Mouse (Mus musculus): ENCODE measurements around the gene Rhpn2.
"Not testable (repeated sequence)": the region's sequence is repeated elsewhere in the genome, so short reads cannot be mapped to it uniquely, and the experiment has no call there.

Gene Rhpn2

DNA sequence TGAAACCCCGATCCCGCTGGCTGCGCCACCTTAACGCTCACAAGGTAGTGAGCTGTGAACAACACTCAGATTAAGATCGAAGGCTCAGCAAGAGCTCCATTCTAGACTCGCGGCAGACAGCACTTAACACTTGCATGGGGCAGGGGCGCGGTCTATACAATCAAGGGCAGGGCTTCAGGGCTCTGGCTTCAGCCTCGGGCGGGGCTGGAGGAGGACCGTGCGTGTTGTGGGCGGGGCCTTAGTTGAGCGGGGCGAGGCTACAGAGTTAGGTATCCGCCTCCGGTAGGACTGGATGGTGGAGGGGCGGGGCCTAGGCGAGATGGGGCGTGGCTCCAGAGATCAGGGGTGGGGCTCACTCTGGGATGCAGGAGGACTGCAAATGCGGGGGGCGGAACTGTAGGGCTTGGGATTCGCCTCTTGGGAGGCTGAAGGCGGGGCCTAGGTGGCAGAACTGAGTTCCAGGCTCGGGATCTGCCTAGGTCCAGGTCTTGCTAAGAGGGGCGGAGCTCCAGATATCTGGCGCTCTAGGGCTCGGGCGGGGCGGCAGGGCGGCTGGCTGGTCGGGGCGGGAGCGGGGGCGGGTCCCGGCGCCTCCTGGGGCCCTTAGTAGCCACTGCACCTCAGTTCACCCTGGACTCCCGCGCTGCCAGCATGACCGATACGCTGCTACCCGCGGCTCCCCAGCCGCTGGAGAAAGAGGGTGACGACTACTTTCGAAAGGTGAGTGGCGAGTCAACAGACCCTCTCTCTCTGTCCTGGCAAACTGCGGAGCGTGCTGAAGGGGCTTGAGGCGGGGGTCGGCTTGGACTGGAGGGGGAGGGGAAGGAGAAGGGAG, at the start of gene Rhpn2:
TSS of gene Rhpn2 (plus strand) at position 479 of the 835 bp plus-strand sequence.
- peak; percentile 99 for DNase-seq (ENCODE audit: low spot score in 2 of 2)

DNA sequence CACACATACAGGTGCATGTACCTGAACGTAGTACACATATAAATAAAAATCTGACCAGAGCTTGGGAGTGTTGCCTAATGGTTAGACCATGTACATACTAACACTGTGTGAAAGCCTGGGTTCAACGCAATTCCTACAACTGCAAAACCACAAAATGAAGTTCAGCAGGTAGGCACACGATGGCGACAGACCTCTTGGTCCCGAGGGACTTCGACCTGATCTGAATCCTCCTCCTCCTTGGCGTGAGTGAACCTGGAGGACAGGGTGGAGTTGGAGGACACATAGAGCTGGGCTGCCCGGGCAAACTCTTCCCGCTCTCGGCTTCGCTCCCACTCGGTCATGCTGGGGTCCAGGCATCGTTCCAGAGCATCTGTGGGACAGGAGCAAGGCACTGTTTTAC, 40.5 kb upstream of the Rhpn2 start:
- no peak for DNase-seq (ENCODE audit: low spot score in 2 of 2)

DNA sequence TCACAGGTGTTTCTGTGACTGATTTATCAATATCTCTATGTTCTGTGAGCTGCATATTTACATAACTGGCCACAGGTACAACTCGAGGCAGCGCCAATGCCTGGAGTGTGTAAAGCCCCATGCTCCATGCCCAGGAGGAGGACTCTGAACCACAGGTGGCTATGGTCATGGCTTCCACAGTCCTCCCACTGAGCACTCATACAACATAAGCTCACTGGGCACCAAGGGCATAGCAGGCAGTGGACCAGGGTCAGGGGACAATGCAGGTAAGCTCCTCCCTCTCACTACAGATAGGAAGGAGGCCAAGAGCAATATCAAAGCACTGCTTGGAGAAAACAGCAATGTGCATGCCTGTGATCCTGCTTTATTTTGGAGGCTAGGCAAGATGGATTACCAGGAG, 38.3 kb upstream of the Rhpn2 start:
- no peak for DNase-seq (ENCODE audit: low spot score in 2 of 2)

DNA sequence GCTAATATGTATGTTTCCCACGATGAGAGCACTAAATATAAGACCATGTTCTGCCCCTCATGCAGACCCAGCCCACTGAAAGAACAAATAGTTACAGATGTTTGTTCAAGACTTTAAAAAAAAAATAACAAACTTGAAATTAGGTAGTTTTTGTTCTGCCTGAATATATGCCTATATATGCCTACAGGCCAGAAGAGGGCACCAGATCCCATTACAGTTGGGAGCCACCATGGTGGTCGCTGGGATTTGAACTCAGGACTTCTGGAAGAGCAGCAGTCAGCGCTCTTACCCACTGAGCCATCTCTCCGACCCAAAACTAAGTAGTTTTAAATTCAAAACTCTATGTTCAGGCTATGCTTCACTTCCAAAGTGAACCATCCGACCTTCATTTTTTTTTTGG, 36.1 kb upstream of the Rhpn2 start:
- DNase-seq (ENCODE audit: low spot score in 2 of 2): no peak

DNA sequence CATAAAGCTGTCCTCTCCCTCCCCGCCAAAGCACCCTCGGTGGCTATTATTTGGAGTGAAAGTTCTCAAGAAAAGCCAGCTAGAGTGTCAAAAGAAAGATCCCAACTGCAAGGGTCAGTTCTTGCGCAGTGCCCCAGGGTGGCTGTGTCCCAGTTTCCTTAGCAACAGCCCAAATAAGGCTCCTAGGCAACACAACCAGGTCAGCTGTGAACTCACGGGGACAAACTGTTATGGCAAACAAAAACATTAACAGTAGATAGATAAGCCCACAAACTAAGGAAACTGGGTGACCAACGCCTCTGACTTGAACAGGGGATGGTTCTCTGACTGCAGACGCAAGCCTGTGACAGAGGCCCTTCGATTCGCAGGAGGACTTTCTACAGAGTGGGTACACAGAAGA, 34.3 kb upstream of the Rhpn2 start:
- peak in 1 of 2 experiments; percentile 23 for DNase-seq (ENCODE audit: low spot score in 2 of 2)

DNA sequence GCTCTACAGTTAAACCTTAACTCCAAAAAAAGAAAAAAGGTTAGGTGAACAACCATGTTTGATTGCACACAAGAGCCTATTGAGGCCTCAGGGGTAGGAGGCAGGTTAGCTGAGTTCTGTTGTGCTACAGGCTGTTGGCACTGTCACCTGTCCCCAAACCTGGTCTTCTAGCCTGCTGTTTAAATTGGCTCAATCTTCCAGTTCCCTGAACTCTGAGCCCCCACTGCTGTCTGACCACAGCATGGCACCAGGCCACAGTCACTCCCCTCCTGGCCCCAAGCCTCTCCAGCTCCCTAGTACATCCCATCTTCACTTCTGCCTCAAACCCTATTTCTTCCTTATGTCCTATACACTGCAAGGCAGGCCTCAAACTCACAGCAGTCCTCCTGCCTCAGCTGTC, 33.2 kb upstream of the Rhpn2 start:
- DNase-seq (ENCODE audit: low spot score in 2 of 2): no peak

DNA sequence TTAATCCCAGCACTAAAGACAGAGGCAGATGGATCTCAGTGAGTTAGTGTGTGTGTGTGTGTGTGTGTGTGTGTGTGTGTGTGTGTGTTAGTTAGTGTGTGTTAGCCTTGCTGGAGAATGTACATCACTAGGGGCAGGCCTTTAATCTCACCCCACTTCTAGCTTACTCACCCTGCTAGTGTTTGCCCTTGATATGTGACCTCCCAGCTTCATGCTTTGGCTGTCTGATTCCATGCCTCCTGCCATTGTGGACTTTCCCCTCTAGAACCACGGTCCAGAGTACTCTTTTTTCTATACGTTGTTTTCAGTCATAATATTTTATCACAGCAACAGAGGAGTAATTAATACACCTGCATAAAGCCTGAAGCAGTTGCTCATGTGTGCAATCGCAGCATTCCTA, 22.8 kb upstream of the Rhpn2 start:
- DNase-seq (ENCODE audit: low spot score in 2 of 2): no peak

DNA sequence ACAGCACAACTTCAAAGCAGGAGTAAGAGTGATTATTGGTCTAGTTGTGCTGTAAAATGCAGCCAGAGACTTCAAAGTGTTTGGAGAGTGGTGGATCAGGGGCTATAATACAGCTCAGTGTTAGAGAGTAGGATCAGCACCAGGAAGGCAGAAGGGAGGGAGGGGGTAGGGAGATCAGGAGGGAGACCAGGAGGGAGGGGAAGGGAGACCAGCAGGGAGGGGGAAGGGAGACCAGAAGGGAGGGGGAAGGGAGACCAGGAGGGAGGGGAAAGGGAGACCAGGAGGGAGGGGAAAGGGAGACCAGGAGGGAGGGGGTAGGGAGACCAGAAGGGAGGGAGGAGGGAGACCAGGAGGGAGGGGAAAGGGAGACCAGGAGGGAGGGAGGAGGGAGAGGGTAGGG, 19.8 kb upstream of the Rhpn2 start:
- DNase-seq (ENCODE audit: low spot score in 2 of 2): no peak

DNA sequence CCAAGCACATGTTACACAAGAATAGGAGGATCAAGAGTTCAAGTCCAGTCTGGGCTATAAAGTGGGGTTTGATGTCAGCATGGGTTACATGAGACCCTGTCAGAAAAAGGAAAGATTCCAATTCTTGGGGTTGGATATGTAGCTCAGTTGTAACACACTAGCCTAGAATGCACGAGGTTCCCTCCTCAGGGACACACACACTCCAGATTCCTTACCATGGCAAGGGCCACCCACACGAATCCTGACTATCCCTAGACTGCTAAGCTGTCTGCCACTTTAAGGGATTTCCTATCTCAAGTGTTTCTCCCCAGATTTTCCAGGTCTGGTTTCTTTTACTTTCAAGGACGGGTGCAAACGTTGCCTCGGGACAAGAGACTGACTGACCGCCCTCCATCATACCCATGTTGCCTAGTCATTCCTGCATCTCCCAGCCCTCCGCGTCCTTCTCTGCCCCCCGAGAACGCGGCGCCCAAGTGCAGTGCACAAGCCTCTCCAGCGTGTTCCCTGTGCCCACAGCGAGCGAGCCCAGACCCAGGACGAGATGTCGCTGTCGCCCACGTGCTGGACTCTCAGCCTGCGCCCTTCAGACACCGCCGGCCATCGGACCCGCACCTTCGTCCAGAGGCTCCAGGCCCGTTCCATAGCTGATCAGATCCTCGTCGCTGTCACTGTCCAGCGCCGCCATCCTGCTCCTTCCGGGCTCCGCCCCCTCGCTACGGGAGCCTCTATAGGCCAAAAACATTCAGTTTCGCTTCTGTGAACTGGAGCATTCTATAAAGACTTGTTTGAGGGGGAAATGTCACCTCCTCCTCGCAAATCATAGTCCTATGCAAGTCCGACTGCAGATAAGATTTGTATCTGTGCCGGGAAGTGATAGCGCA, 16.0 kb upstream of the Rhpn2 start, which contains the start of gene Gpatch1:
TSS of gene Gpatch1 (minus strand) at position 712 of the 881 bp plus-strand sequence.
- peak; percentile 96 for DNase-seq (ENCODE audit: low spot score in 2 of 2)

DNA sequence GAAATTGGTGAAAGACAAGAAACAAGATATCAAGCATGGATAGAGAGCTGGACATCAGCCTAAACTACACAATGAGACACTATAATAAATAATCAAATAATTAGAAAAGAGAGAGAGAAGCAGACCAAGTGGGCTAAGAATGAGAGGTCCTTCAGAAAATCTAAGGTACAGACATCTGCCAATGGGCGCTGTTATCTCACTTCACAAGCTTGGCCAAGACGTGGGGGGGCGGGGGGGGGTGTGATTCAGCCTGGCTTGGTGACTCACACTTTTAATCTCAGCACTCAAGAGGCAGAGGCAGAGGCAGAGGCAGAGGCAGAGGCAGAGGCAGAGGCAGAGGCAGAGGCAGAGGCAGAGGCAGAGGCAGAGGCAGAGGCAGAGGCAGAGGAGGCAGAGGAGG, 14.7 kb upstream of the Rhpn2 start:
- DNase-seq (ENCODE audit: low spot score in 2 of 2): not testable (repeated sequence)

DNA sequence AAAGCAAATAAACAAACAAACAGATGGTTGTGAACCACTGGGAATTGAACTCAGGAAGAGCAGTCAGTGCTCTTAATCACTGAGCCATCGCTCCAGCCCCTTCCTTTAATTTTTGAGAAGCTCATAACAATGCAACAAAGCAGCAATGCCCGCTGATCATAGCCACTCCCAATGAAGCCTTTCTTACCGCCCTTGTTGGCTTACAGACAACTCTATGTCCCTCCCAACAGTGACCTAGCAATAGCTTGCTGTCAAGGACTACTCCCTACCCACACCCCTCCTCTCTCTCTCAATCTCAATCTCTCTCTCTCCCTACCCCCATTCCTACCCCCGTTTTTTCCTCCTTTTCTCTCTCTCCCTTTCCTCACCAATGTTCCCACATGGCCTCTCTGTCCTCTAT, 14.2 kb upstream of the Rhpn2 start:
- DNase-seq (ENCODE audit: low spot score in 2 of 2): no peak

DNA sequence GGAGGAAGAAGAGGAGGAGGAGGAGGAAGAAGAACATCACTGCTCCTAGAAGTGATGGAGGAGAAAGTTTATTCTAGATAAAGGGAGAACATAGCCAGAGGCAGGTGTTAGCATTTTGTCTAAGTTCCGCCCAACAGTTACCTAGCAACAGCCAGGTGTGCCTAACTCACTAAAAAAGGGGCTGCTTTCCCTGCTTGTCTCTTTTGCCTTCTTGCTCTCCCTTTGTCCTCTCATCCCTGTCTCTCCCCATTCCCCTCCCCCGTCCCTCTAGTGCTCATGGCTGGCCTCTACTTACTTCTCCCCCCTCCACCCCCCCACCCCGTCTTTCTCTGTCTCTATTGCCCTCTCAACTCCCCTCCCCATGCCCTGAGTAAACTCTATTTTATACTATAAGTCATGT, 11.8 kb upstream of the Rhpn2 start:
- no peak for DNase-seq (ENCODE audit: low spot score in 2 of 2)

DNA sequence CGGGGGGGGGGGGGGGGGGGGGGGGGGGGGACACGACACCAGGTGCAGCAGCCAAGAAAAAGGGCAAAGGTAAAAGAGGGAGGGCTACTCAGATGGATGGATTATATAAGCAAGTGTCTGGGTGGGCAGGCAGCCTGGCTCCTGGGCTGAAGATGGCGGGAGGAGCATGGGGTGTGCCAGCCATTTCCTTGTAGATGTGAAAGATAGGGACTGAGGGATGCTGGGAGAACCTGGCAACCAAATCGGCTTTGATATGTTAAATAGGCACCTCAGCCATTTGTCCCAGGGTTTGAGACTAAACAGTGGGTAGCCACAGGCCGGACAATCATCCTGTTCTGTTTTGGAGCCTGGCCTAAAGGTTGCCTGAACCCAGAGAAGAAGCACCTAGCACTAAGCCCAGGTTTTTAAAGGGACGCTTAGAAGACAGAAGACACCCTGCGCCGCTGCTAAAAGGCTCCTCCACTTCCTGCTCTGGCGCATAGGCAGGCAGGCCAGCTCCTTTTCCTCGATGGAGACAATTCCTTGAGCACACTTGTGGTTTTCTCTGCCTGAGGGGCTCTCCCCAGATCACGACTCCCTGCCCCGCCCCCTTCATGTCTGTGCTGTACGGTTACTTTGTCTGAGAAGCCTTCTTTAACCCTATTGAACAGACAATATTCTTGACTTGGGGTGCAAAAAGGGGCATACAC, 11.1 kb upstream of the Rhpn2 start:
- no peak for DNase-seq (ENCODE audit: low spot score in 2 of 2)

DNA sequence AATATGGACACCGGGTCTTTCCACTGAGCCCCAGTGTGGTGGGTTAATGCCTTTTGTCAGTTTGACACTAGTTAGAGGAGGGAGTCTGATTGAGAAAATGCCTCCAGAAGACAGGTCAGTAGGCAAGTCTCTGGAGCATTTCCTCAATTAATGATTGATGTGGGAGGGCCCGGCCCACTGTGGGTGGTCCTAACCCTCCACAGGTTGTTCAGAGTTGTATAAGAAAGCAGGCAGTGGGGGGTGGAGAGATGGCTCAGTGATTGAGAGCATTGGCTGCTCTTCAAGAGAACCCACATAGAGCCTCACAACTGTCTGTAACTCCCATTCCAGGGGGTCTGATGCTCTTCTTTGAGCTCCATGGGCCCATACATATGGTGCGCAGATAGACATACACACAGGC, 2.4 kb upstream of the Rhpn2 start:
- DNase-seq (ENCODE audit: low spot score in 2 of 2): no peak

DNA sequence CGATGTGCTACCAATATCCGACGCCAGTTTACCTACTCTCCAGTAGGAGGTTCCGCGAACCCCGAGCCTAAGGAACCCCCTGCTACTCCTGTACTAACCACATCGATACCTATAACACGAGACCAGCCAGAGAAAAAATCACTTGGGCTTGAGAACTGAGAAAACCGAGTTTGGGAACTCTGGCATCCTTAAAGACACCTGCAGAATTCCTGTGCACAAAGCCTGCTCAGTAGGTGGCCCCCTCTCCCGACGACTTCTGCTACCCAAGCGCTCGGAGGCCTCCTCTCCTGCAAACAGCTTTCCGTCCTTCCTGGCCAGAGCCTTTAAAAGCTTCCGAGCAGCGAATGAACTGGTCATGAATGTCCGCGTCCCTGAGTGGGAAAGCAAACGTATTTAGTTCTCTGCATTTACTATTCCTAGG, 729 bp upstream of the Rhpn2 start:
- DNase-seq (ENCODE audit: low spot score in 2 of 2): no peak

DNA sequence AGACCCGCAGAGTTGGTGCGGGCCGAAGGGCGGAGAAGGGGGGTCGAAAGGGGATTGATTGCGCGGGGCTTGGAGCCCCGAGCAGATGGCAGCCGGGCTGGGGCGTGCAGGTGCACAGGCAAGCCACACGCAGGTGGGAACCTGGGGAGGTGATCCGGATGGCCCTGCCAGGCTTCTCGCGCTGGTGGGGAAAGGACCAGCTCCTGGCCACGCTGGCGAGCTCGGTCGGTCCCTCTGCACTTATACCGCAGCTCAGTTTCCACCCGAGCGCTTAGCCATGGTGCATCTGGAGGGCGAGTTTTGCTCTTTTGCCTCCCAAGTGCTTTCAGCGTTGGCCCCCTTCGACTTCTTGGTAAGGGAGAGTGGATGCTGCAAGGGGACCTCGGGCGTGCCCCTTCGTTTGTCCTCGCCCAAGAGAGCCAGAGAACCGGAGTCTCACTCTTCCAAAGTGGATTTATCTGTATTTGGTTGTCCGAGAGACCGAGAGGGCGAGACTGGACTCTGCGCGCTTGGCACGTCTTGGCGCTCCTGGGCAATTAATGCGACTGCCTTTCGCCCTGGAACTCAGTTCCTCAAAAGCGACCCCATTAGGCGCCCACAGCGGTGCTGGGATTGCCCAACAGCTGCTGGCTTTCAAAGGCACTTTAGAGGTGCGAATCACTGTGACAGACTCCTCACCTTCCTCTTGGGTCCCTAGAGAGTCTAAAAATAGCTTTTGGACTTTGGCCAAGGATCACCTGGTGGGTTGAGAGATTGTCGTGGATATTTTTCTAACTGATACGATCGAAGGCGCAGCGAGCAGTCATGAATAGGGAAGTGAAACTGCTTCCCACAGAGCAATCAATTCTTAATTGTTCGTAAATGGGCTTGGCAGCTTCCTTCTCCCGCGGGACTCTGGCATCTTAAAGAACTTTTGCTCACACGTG, 820 bp downstream of the Rhpn2 start:
- DNase-seq (ENCODE audit: low spot score in 2 of 2): peak; percentile 11 to 16

DNA sequence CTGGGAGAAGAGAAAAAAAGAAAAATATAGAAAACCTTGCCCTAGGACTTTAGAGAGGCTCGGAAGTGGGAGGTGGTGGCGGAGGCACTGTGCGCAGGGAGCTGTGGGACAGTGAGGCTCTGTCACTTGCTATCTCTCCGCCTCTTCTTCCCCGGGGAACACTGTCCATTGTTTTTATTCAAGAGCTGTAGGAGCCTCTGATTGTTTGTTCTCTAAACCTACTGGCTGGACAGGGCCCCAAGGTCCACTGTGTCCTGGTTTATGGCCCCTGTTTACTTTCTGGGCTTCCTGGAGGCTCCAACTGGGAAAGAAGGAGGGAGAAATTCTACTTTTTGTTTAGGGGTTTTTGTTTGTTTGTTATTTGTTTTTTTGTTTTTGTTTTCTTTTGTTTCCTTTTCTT, 6.2 kb downstream of the Rhpn2 start:
- no peak for DNase-seq (ENCODE audit: low spot score in 2 of 2)

DNA sequence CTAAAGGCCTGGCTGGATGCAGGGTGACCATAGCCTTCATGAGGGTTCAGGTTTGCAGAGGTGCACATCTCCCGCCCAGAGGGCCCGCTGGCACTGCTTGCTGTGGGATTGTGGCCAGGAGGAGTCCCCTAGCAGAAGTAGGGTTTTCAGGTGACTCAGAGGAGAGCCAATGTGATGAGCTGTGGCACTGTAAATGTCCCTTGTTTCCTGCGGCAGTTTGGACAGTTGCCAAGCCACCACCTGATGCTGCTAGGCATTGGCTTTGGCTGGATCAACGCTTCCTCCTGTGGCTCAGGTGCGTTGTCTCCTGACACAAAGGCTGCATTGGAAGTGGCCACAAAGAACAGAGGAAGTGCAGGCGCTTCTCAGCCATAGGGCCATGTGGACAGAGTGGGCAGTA, 7.3 kb downstream of the Rhpn2 start:
- no peak for DNase-seq (ENCODE audit: low spot score in 2 of 2)

DNA sequence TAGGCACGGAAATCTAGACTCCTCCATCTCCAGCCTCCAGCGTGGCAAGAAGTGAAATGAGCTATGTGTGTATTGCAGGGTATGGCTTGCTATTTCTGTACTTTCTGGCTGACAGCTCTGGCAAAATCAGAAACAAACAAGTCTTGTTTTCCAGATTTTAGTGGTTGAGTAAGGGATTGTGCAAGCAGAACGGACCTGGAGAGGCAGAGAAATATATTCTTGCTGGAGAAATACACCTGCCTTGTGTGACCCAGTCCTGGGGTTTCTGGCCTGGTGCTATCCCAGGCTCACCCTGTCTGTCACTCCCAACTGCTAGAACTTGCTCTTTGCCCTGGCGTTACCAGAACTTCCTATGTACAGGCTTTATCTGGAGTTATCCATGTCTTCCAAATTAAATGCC, 8.5 kb downstream of the Rhpn2 start:
- peak; percentile 12 to 14 for DNase-seq (ENCODE audit: low spot score in 2 of 2)

DNA sequence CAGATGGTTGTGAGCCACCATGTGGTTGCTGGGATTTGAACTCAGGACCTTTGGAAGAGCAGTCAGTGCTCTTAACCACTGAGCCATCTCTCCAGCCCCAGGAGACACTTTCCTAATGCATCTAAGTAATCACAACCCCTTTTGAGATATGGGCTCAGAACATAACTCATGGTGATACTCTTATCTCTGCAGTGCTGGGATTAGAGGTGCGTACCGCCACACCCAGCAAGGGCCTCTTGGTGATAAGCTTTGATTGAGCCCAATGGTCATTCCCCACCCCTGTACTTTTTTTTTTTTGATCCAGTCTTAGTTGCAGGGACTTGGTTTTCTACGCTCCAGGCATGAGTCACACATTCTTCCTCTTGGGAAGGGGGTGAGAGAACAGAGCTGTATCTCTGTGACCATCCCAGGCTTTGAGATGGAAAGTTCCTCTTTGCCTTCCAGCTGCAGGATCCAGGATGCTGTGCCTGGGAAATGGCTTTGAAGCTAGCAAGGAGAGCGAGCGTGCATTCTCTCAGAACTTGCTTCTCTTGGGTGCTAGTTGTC, 10.9 kb downstream of the Rhpn2 start:
- DNase-seq (ENCODE audit: low spot score in 2 of 2): no peak

Measured in frontal cortex, postnatal 36 days (tissue).